Mouse (Mus musculus): Measurements from ENCODE around the gene Ptrh2.

DNA sequence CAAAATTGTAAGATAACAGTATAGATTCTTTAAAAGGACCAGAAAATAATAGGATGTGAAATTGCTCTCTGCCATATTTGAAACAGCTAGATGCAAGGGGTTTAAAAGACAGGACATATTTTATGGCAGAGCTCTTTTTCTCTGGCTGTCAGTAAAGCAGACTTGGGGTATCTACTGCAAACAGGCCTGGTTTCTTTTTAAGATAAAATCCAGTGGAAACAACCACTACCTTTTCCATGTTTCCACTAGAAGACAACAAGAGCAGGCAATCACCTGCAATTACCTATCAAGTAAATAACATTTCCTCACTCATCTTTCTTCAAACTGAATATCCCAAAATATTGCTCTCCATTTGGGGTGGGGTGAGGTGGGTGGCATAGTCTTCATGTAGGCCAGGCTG lies 19.8 kb upstream of the Ptrh2 start:
- TF ChIP-seq POLR2A (IDR thresholded peaks at IDR 0.05; ENCODE audit: borderline replicate concordance, insufficient read depth, low read length), result no peak
- TF ChIP-seq CTCF (IDR thresholded peaks at IDR 0.05; ENCODE audit: borderline replicate concordance, insufficient read depth, low read depth, low read length), result no peak

Measured in cerebellum, adult 2 months (tissue).